Mouse (Mus musculus): ENCODE measurements around the gene Zfp282. TPM values are rescaled to one million over a fixed set of nuclear protein-coding genes. Genes with fewer than 3 reads are reported as not detected.

Gene Zfp282
- 14.6 and 16.4 TPM in 2 replicates for polyA plus RNA-seq (2015; fragmentation: Nextera tagmentation; extraction: Ambion mirVana)

DNA sequence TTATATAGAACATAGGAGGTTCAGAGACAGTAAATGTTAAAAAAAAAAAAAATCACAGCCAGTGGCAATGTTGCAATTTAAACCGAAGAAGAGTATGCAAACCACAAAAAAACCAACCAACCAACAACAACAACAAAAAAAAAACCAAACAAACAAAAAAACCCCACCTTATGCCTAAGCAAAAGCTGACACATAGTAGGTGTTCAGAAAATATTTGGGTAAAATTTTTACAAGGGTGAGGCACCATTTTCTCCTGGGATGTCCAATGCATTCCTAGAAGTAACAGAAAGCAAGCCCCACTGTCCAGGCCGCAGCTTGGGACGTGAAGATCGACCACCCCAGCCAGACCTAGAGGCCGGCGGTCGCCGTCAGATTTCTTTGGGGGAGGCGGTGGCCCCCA is at the start of gene Zfp282:
Gene Zfp282 (plus strand): TSS at position 147 of the 400 bp plus-strand sequence.
- ATAC-seq (ENCODE audit: insufficient read depth, low FRiP score, low read depth), result no peak
- no peaks in the 10 kb centered on the region for H3K27me3 ChIP-seq (replicated peaks)
- peak within 1 kb of the TSS; percentile 96 for H3K4me3 ChIP-seq (replicated peaks)
- H3K4me1 ChIP-seq, result peaks cover 18% of the 10 kb centered on the region
- no peaks in the 10 kb centered on the region for H3K9me3 ChIP-seq
- H3K36me3 ChIP-seq, result peaks cover 18% of the 10 kb centered on the region
- WGBS, result 5% methylated on average over 9 of the region's 9 CpGs
- H3K9ac ChIP-seq, result peak within 1 kb of the TSS; percentile 96
- H3K27ac ChIP-seq, result peak within 1 kb of the TSS; percentile 99
- H3K4me2 ChIP-seq, result peak within 1 kb of the TSS; percentile 78

DNA sequence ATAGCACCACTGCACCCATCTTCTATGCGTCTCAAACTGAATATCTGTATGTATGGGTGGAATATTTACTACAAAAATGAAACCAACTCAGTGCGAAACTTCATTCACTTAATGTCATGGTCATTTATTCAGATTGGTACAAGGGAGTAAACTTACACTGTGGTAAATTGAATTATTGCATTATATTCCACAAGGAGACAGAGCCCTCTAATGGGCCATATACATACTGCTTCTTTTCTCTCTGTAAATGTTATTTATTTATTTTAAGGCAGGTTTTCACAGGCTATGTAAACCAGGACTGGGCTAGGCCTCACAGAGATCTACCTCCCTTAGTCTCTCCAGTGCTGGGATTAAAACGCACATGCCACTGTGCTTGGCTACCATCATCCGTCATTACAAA is 49.5 kb upstream of the Zfp282 start:
- H3K27me3 ChIP-seq (replicated peaks), result no peaks in the 10 kb centered on the region
- peaks cover 4% of the 10 kb centered on the region; the same call in 1 of the 2 replicates for H3K4me1 ChIP-seq
- no peak for ATAC-seq (ENCODE audit: insufficient read depth, low FRiP score, low read depth)
- 85% methylated on average over 4 of the region's 4 CpGs for WGBS
- no peak overlapping the region for H3K27ac ChIP-seq
- H3K9me3 ChIP-seq, result no peaks in the 10 kb centered on the region
- no peak overlapping the region for H3K4me3 ChIP-seq (replicated peaks)
- no peaks in the 10 kb centered on the region for H3K36me3 ChIP-seq
- no peak overlapping the region for H3K9ac ChIP-seq
- H3K4me2 ChIP-seq, result no peak overlapping the region

DNA sequence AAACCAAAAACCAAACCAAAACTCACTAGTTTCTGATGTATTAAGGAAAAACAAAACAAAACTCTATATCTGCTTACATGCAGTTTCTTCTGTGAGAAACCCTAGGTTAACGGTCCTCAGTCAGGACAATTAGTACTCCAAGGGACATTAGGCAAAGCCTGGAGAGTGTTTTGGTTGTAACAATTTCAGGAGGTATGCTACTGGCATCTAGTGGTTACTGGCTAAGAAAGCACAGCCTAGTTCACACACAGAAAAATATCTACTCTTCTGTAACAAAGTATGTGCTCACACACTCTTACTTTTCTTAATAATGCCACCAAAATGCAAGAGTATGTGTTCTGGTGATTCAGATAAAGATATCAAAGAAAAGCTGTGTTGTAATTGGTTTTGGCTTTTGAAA is 48.1 kb upstream of the Zfp282 start:
- Histone ChIP-seq H3K36me3 (no peaks in the 10 kb centered on the region), H3K4me1 (peaks cover 4% of the 10 kb centered on the region; the same call in 1 of the 2 replicates), H3K9ac (no peak overlapping the region), H3K27ac (no peak overlapping the region), H3K27me3 (replicated peaks) (no peaks in the 10 kb centered on the region), H3K4me2 (no peak overlapping the region), H3K9me3 (no peaks in the 10 kb centered on the region), H3K4me3 (replicated peaks) (no peak overlapping the region)
- no peak for ATAC-seq (ENCODE audit: insufficient read depth, low FRiP score, low read depth)
- 25% methylated on average over 1 of the region's 1 CpGs for WGBS

DNA sequence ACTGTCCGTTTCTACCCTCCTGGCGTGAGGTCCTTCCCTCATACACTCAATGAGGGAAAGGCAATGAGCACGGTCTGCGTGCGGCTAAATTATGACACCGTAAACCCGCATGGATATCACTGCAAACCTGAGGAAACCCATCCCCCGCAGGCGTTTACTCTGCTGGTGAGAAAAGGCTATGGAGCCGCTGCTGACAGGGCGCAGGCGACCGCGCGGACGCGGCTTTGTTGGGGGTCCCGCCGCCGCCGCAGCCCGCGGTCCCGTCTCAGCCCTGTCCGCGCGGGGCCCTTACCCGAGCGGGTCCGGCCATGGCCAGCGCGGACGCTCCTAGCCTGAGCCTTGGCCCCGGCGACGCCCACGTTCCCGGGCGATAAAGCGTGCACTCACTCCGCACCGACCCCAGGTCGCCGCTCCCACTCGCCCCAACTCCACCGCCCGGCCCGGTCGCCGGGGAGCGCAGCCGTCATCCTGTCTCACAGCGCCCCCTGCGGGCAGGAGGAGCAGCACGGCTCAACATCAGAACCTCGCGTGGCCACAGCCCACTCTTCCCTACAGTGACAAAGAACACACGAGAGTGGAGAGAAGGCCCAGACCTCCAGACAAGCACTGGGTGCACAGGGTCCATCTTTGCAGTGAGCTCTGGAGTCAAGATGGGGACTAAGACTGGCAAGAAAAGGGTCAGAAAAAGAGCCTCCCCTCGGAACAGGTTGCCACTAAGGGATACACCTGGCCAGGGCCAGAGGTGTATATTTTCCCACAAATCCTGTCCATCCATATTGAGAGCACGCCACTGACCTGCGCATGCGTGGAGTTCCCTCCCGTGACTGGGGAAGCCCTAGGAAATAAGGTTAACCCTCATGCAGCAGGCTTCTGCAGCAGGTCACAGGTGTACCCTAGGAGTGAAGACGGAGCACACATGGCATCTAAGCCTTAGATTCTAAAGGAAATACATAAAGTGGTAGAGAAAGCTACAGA is 46.6 kb upstream of the Zfp282 start, which contains the start of gene Zfp786:
Gene Zfp786 (minus strand): TSS at position 764 of the 975 bp plus-strand sequence.
- Histone ChIP-seq H3K27ac (peak within 1 kb of the TSS; percentile 84), H3K36me3 (no peaks in the 10 kb centered on the region), H3K4me1 (peaks cover 4% of the 10 kb centered on the region; the same call in 1 of the 2 replicates), H3K9ac (peak within 1 kb of the TSS; percentile 94), H3K4me2 (peak within 1 kb of the TSS; percentile 54), H3K9me3 (no peaks in the 10 kb centered on the region), H3K27me3 (replicated peaks) (no peaks in the 10 kb centered on the region), H3K4me3 (replicated peaks) (peak within 1 kb of the TSS; percentile 98)
- 2% methylated on average over 62 of the region's 64 CpGs for WGBS
- ATAC-seq (ENCODE audit: insufficient read depth, low FRiP score, low read depth), result peak; percentile 88

DNA sequence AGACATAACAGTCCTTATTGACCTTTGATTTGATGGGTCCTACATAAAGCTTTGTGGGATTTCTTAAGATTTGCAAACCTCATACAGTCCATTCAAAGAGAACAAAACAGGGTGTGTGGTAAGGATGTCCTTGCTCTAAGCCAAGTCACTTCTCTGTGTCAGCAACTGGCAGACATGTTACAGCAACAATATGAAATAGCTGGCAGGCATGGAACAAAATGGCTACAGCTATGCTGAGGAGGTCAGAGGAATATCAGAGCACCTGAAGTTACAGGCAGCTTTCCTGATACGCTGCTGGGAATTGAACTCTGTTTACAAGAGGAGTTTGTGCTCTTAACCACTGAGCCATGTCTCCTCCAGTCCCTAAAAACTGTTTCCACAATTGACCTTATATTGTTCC is 44.8 kb upstream of the Zfp282 start:
- no peak overlapping the region for H3K4me3 ChIP-seq (replicated peaks)
- no peaks in the 10 kb centered on the region for H3K36me3 ChIP-seq
- H3K4me2 ChIP-seq, result no peak overlapping the region
- no peak overlapping the region for H3K9ac ChIP-seq
- no peak for ATAC-seq (ENCODE audit: insufficient read depth, low FRiP score, low read depth)
- no peak overlapping the region for H3K27ac ChIP-seq
- no peaks in the 10 kb centered on the region for H3K9me3 ChIP-seq
- 79% methylated on average over 1 of the region's 1 CpGs for WGBS
- H3K4me1 ChIP-seq, result peaks cover 4% of the 10 kb centered on the region
- no peaks in the 10 kb centered on the region for H3K27me3 ChIP-seq (replicated peaks)

DNA sequence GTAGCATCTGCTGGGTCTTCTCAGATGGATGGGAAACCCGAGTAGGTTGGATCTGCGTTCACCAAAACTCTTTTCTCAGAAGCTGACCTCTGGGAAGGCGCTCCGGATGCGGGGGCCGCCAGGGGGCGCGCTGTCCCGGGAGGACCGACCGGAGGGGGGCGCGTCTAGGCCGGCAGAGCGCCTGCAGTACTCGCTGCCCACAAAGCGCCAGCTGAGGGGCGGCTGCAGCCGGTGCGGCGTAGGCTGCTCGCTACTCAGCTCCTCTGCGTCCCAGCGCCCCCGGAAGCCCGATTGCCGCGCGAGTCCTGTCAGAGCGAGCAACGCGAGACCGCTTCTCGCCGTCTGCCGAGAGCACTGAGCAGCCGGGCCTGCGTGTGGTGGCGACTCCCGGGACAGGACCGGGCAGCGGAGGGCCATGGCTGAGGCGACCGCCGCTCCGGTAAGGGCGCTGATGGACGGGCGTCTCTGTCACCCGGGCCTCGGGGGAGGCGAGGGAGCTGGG is 41.5 kb upstream of the Zfp282 start, which contains the start of gene Zfp398:
Gene Zfp398 (plus strand): TSS at position 180 of the 502 bp plus-strand sequence.
- ATAC-seq (ENCODE audit: insufficient read depth, low FRiP score, low read depth), result peak; percentile 94
- Histone ChIP-seq H3K9me3 (no peaks in the 10 kb centered on the region), H3K27me3 (replicated peaks) (no peaks in the 10 kb centered on the region), H3K27ac (peak within 1 kb of the TSS; percentile 96), H3K4me2 (peak within 1 kb of the TSS; percentile 58), H3K36me3 (no peaks in the 10 kb centered on the region), H3K9ac (peak within 1 kb of the TSS; percentile 81), H3K4me3 (replicated peaks) (peak within 1 kb of the TSS; percentile 69), H3K4me1 (peaks cover 10% of the 10 kb centered on the region)
- under 1% methylated on average over 52 of the region's 52 CpGs for WGBS

DNA sequence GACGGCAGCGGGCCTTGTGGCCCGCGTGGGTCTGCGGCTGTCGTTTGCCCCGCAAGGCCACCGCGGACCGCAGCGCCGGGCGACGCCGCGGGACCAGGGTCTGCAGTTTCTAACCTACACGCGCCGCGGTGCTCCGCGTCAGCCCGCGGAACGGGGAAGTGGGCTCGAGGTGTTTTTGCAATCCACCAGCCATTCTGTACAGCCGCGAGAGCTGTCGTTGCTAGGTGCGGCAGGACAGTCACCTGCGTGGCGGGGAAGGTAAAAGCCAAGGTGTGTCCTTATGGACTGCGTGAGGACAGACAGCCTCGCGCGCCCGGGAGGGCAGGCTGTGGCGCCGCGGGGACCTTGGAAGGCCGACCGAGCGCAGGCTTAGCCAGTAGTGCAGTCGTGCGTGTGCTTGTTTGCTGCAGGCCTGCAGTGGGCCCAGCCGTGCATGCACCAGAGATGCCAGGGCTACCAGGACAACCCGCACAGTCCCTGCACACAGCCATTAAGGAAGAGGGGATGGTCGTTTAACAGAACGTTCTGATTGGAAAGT is 41.0 kb upstream of the Zfp282 start:
- WGBS, result under 1% methylated on average over 49 of the region's 49 CpGs

DNA sequence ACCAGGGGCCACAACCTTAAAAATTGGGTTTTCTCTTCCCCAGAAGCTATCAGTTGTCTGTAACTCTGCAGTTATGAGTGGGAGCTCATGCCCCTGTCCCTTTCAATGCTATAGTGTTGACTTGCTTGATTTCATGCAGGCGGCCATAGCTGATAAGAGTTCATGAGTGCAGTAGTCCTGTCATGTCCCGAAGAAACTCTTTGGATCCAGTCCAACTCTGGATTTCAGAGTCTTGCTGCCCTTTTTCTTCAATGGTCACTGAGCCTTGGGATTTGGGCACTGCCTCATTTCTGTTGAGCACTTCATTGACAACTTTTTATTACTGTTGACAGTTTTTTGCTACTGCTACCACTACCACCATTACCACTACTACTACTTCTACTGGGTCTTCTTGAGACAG is 39.4 kb upstream of the Zfp282 start:
- H3K27ac ChIP-seq, result no peak overlapping the region
- no peaks in the 10 kb centered on the region for H3K9me3 ChIP-seq
- no peak overlapping the region for H3K4me3 ChIP-seq (replicated peaks)
- peaks cover 7% of the 10 kb centered on the region; the same call in 1 of the 2 replicates for H3K4me1 ChIP-seq
- ATAC-seq (ENCODE audit: insufficient read depth, low FRiP score, low read depth), result no peak
- no peak overlapping the region for H3K4me2 ChIP-seq
- WGBS, result 64% methylated on average over 2 of the region's 2 CpGs
- no peak overlapping the region for H3K9ac ChIP-seq
- no peaks in the 10 kb centered on the region for H3K36me3 ChIP-seq
- H3K27me3 ChIP-seq (replicated peaks), result no peaks in the 10 kb centered on the region

More for the DNA sequence above, 41.0 kb upstream of the Zfp282 start:
- Histone ChIP-seq H3K4me2 (peak overlapping the region; percentile 58), H3K9ac (peak overlapping the region; percentile 81), H3K9me3 (no peaks in the 10 kb centered on the region), H3K36me3 (no peaks in the 10 kb centered on the region), H3K4me1 (peaks cover 7% of the 10 kb centered on the region; the same call in 1 of the 2 replicates), H3K4me3 (replicated peaks) (peak overlapping the region; percentile 69), H3K27me3 (replicated peaks) (no peaks in the 10 kb centered on the region), H3K27ac (peak overlapping the region; percentile 96)
- peak; percentile 73 for ATAC-seq (ENCODE audit: insufficient read depth, low FRiP score, low read depth)

DNA sequence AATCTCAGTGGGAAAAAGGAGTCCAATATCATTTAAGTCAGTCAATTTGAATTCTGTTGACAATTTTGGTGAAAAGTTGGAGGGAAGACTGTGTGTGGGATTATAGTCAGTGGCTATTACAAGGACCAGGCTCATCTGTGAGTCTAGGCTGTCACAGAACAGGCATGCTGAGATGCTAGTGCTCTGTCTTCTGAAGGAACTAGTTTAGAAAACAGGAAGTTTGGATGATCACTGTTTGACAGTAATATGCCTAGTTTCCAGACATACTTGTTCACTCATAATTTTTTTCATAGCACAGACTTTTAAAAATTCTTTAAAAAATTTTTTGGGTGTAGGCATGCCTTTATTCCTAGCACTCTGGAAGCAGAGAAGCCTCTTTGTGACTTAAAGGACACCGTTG is 35.9 kb upstream of the Zfp282 start:
- Histone ChIP-seq H3K27me3 (replicated peaks) (no peaks in the 10 kb centered on the region), H3K36me3 (no peaks in the 10 kb centered on the region), H3K4me1 (peaks cover 7% of the 10 kb centered on the region; the same call in 1 of the 2 replicates), H3K4me3 (replicated peaks) (no peak overlapping the region), H3K4me2 (no peak overlapping the region), H3K27ac (no peak overlapping the region), H3K9me3 (no peaks in the 10 kb centered on the region), H3K9ac (no peak overlapping the region)
- no peak for ATAC-seq (ENCODE audit: insufficient read depth, low FRiP score, low read depth)
- 90% methylated on average over 1 of the region's 1 CpGs for WGBS

DNA sequence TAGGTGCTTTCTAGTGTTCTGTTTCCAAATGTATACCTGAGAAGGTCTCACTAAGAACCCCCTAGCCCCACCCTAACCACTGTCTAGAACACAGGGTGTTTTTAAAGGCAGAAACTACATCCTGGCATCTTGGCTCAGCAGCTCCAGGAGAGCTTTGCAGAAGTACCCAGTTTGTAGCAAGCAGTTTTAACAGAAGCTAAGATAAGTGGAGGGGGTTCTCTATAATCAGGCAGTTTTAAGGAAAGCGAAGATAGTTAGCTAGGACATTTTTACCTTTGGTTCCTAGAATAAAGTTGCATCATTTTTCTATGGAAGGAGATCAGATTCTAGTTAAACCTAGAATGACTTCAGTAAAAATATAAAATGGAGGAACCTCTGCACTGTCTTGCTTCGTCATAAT is 35.2 kb upstream of the Zfp282 start:
- Histone ChIP-seq H3K9ac (no peak overlapping the region), H3K36me3 (no peaks in the 10 kb centered on the region), H3K4me2 (no peak overlapping the region), H3K4me3 (replicated peaks) (no peak overlapping the region), H3K27me3 (replicated peaks) (no peaks in the 10 kb centered on the region), H3K27ac (no peak overlapping the region), H3K9me3 (no peaks in the 10 kb centered on the region), H3K4me1 (peaks cover 7% of the 10 kb centered on the region; the same call in 1 of the 2 replicates)
- ATAC-seq (ENCODE audit: insufficient read depth, low FRiP score, low read depth), result no peak
- 95% methylated on average over 2 of the region's 2 CpGs for WGBS

DNA sequence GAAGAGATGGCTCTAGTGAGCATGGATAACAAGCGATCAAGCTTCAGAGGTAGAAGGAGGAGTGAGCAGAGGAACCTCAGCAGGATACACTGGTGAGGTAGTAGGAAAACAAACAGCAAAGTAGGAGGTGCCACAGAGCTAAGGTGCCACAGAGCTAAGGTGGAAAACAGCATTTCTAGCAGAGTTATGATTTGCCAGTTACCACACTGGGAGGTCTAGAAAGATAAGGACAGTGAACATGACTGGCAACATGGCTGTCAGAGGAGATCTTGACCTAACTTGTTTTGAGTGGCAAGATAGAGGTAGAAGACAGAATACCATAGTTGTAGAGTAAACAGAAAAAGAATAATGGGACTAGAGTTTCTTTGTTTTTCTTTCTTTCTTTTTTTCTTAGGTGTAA is 34.7 kb upstream of the Zfp282 start:
- no peaks in the 10 kb centered on the region for H3K36me3 ChIP-seq
- no peak overlapping the region for H3K4me3 ChIP-seq (replicated peaks)
- no peak overlapping the region for H3K9ac ChIP-seq
- 94% methylated on average over 1 of the region's 1 CpGs for WGBS
- H3K27ac ChIP-seq, result no peak overlapping the region
- H3K4me2 ChIP-seq, result no peak overlapping the region
- H3K4me1 ChIP-seq, result peaks cover 7% of the 10 kb centered on the region; the same call in 1 of the 2 replicates
- H3K27me3 ChIP-seq (replicated peaks), result no peaks in the 10 kb centered on the region
- ATAC-seq (ENCODE audit: insufficient read depth, low FRiP score, low read depth), result no peak
- no peaks in the 10 kb centered on the region for H3K9me3 ChIP-seq

DNA sequence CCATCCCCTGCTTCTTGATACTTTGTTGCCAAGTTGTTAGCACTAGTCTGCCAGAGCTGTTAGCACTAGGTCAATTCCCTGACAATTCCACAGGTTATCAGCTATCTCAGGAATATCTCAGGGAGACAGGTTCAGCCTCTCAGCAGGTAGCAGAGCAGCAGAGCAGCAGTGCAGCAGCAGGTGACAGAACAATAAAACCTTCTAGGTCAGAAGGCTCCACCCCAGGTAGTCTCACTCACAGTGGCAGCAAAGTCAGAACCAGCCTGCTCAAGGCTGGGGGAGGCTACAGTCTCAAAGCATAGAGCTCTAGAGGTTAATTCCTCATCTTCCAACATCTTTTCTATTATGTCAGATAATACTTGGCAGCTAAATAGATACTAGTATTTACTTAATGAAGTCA is 31.2 kb upstream of the Zfp282 start:
- ATAC-seq (ENCODE audit: insufficient read depth, low FRiP score, low read depth), result no peak
- H3K4me3 ChIP-seq (replicated peaks), result no peak overlapping the region
- no peaks in the 10 kb centered on the region for H3K9me3 ChIP-seq
- no peaks in the 10 kb centered on the region for H3K27me3 ChIP-seq (replicated peaks)
- no peaks in the 10 kb centered on the region for H3K4me1 ChIP-seq
- H3K36me3 ChIP-seq, result no peaks in the 10 kb centered on the region
- H3K4me2 ChIP-seq, result no peak overlapping the region
- no peak overlapping the region for H3K27ac ChIP-seq
- no peak overlapping the region for H3K9ac ChIP-seq

Measured in stomach, embryonic 15.5 days (tissue).